ENCODE assay signal across 8 mouse cellular contexts in genomic region chr7:141228279-141229067, GRCm38 (mm10). TPM values are rescaled to one million over a fixed set of nuclear protein-coding genes. Genes with fewer than 3 reads are reported as not detected.
A peak's percentile ranks its signal among the peaks of the same experiment; 100 is the strongest.
DNase-seq lines count a peak whose midpoint lies in the region; ATAC-seq and TF ChIP-seq lines count a peak whose summit lies in the region.

TSS of gene Phrf1 (plus strand) at chr7:141228784.

- peak; percentile 94 for ATAC-seq in forebrain, embryonic 16.5 days
- peak; percentile 94 for ATAC-seq in lung, embryonic 14.5 days (ENCODE audit: insufficient read depth)

- peak; percentile 86 for DNase-seq in ES-E14 (ENCODE audit: low read depth, low spot score)
- peak; percentile 85 for DNase-seq in cerebellum, adult 11-12 months
- DNase-seq in heart, postnatal 36 days = peak; percentile 97
- peak; percentile 83 to 95 for DNase-seq in layer of hippocampus, adult 2 months (ENCODE audit: low spot score in 2 of 2)
- DNase-seq in lung, embryonic 14.5 days = peak; percentile 95
- DNase-seq in thymus, adult 2 months = peak; percentile 92

- H3K4me3 ChIP-seq in ES-E14 (ENCODE audit: insufficient read depth in 1 of 2, low read depth in 1 of 2, low read length in 2 of 2, poor library complexity in 1 of 2, severe bottlenecking in 1 of 2) = peak within 1 kb of the TSS; percentile 69 to 95
- peak within 1 kb of the TSS; percentile 93 for H3K4me3 ChIP-seq in forebrain, embryonic 16.5 days (replicated peaks; ENCODE audit: low read length)
- peak within 1 kb of the TSS; percentile 99 for H3K4me3 ChIP-seq in layer of hippocampus, adult 2 months
- H3K4me3 ChIP-seq in lung, embryonic 14.5 days (ENCODE audit: low read depth, low read length) = peak within 1 kb of the TSS; percentile 100
- peak within 1 kb of the TSS; percentile 63 for H3K4me3 ChIP-seq in olfactory bulb, adult 2 months (ENCODE audit: insufficient read depth, low read depth, low read length)
- H3K4me3 ChIP-seq in thymus, adult 2 months (ENCODE audit: control insufficient read depth, insufficient read depth, low read length) = peak within 1 kb of the TSS; percentile 99

- no peaks in the 10 kb centered on the region for H3K9me3 ChIP-seq in ES-E14 (ENCODE audit: control insufficient read depth, insufficient read depth, low read depth, low read length)
- H3K9me3 ChIP-seq in forebrain, embryonic 16.5 days (ENCODE audit: control insufficient read depth, low read length) = no peaks in the 10 kb centered on the region
- H3K9me3 ChIP-seq in lung, embryonic 14.5 days (ENCODE audit: low read depth, low read length) = no peaks in the 10 kb centered on the region

- H3K4me1 ChIP-seq in ES-E14 (ENCODE audit: control insufficient read depth in 2 of 2, insufficient read depth in 2 of 2, low read length in 2 of 2, poor library complexity in 1 of 2) = peaks cover 0 to 6% of the 10 kb centered on the region in 2 experiments; a peak in 2 of 4 replicates
- peaks cover 18% of the 10 kb centered on the region for H3K4me1 ChIP-seq in forebrain, embryonic 16.5 days (replicated peaks; ENCODE audit: control insufficient read depth, insufficient read depth, low read length)
- peaks cover 10% of the 10 kb centered on the region for H3K4me1 ChIP-seq in lung, embryonic 14.5 days (ENCODE audit: insufficient read depth)
- H3K4me1 ChIP-seq in olfactory bulb, adult 2 months (ENCODE audit: control insufficient read depth, insufficient read depth, low read length) = peaks cover 15% of the 10 kb centered on the region
- H3K4me1 ChIP-seq in thymus, adult 2 months (replicated peaks; ENCODE audit: control insufficient read depth, insufficient read depth, low read length) = peaks cover 17% of the 10 kb centered on the region

- WGBS in forebrain, embryonic 16.5 days = under 1% methylated on average over 72 of the region's 76 CpGs
- 1% methylated on average over 70 of the region's 76 CpGs for WGBS in lung, embryonic 14.5 days
- under 1% methylated on average over 76 of the region's 76 CpGs for whole genome bisulfite sequencing in olfactory bulb, adult 2 months
- WGBS in thymus, adult 2 months = under 1% methylated on average over 76 of the region's 76 CpGs

- in situ Hi-C loops in ES-E14 (cut with MboI; ENCODE audit: low sequenced_read_pairs in 2 of 2, unreplicated experiment in 2 of 2) = no loop called here

- H3K9ac ChIP-seq in ES-E14 (ENCODE audit: insufficient read depth, low read depth, low read length, poor library complexity, severe bottlenecking) = peak within 1 kb of the TSS; percentile 98
- peak within 1 kb of the TSS; percentile 94 for H3K9ac ChIP-seq in forebrain, embryonic 16.5 days (replicated peaks; ENCODE audit: low read depth, low read length)
- peak within 1 kb of the TSS; percentile 97 for H3K9ac ChIP-seq in lung, embryonic 14.5 days

- H3K36me3 ChIP-seq in ES-E14 (ENCODE audit: control insufficient read depth, insufficient read depth, low read length, poor library complexity, severe bottlenecking) = peaks cover 25% of the 10 kb centered on the region
- peaks cover 13% of the 10 kb centered on the region for H3K36me3 ChIP-seq in forebrain, embryonic 16.5 days (ENCODE audit: control insufficient read depth, insufficient read depth)
- peaks cover 32% of the 10 kb centered on the region for H3K36me3 ChIP-seq in lung, embryonic 14.5 days (ENCODE audit: insufficient read depth)
- peaks cover 20% of the 10 kb centered on the region for H3K36me3 ChIP-seq in thymus, adult 2 months (ENCODE audit: control insufficient read depth, insufficient read depth, low read length)

- TF ChIP-seq POLR2A in olfactory bulb, adult 2 months (IDR thresholded peaks at IDR 0.05; ENCODE audit: insufficient read depth, low read depth, low read length) = peak; percentile 49
- TF ChIP-seq POLR2A in thymus, adult 2 months (IDR thresholded peaks at IDR 0.05; ENCODE audit: control insufficient read depth, extremely low read depth, insufficient read depth, low read length, poor library complexity) = peak; percentile 57; the same call in 1 of the 2 replicates

- peak; percentile 100 for TF ChIP-seq CTCF in layer of hippocampus, adult 2 months (conservative IDR thresholded peaks at IDR 0.05)
- TF ChIP-seq CTCF in lung, embryonic 14.5 days (IDR thresholded peaks at IDR 0.05; ENCODE audit: low read depth) = peak; percentile 99
- TF ChIP-seq CTCF in olfactory bulb, adult 2 months (IDR thresholded peaks at IDR 0.05; ENCODE audit: insufficient read depth, low read depth, low read length) = peak; percentile 85
- peak; percentile 96 for TF ChIP-seq CTCF in thymus, adult 2 months (IDR thresholded peaks at IDR 0.05; ENCODE audit: borderline replicate concordance, control insufficient read depth, extremely low read depth, insufficient read depth, low read length, poor library complexity)

- H3K27ac ChIP-seq in ES-E14 (ENCODE audit: insufficient read depth, low read depth, low read length, poor library complexity, severe bottlenecking) = peak within 1 kb of the TSS; percentile 97
- peak within 1 kb of the TSS; percentile 94 for H3K27ac ChIP-seq in forebrain, embryonic 16.5 days (ENCODE audit: low read length)
- H3K27ac ChIP-seq in layer of hippocampus, adult 2 months = peak within 1 kb of the TSS; percentile 100
- peak within 1 kb of the TSS; percentile 94 for H3K27ac ChIP-seq in lung, embryonic 14.5 days (ENCODE audit: low read depth)
- H3K27ac ChIP-seq in olfactory bulb, adult 2 months (ENCODE audit: insufficient read depth, low read depth, low read length) = peak within 1 kb of the TSS; percentile 98
- peak within 1 kb of the TSS; percentile 67 for H3K27ac ChIP-seq in thymus, adult 2 months (ENCODE audit: control insufficient read depth, insufficient read depth, low read length)

- intact Hi-C loops in heart, postnatal 36 days (cut with DNase I) = loop anchor here (2.0 to 5.0 kb wide), 2 partner anchors 99 to 134 kb away; partner anchors contain the start of genes Deaf1 and Tmem80

- no peaks in the 10 kb centered on the region for H3K27me3 ChIP-seq in forebrain, embryonic 16.5 days (replicated peaks; ENCODE audit: control insufficient read depth, insufficient read depth, low read length)
- no peaks in the 10 kb centered on the region for H3K27me3 ChIP-seq in lung, embryonic 14.5 days (ENCODE audit: insufficient read depth, low read length)
- H3K27me3 ChIP-seq in thymus, adult 2 months (ENCODE audit: control insufficient read depth, insufficient read depth, low read length) = no peaks in the 10 kb centered on the region

- H3K4me2 ChIP-seq in forebrain, embryonic 16.5 days (ENCODE audit: low read length) = peak within 1 kb of the TSS; percentile 98
- H3K4me2 ChIP-seq in lung, embryonic 14.5 days = peak within 1 kb of the TSS; percentile 98

TF ChIP-seq in ES-E14, 5 proteins besides CTCF, POLR2A, EP300 and RAD21:
- 0 out of 2 replicates have a peak, but pooled peaks have one; percentile 4 for TF ChIP-seq MAFK (IDR thresholded peaks at IDR 0.05; ENCODE audit: insufficient read depth, low read depth, low read length)
- TF ChIP-seq HCFC1 (IDR thresholded peaks at IDR 0.05; ENCODE audit: borderline replicate concordance, insufficient read depth, low read length) = peak; percentile 74
- TF ChIP-seq CHD2 (IDR thresholded peaks at IDR 0.05; ENCODE audit: low read depth, low read length) = no peak
- 0 out of 2 replicates have a peak, but pooled peaks have one; percentile 19 for TF ChIP-seq ZC3H11A (IDR thresholded peaks at IDR 0.05; ENCODE audit: borderline replicate concordance, low read depth, low read length)
- TF ChIP-seq ZNF384 (IDR thresholded peaks at IDR 0.05; ENCODE audit: low read depth, low read length) = no peak

RNA-seq across cellular contexts. Expression of gene Phrf1, which starts in this region (rescaled TPM):
- 101 and 107 TPM in 2 replicates for total RNA-seq in ES-E14 (2012; rRNA removed)
- polyA plus RNA-seq in forebrain, embryonic 16.5 days (2015; fragmentation: Nextera tagmentation; extraction: Ambion mirVana) = 90.2 and 96.1 TPM in 2 replicates
- total RNA-seq in heart, postnatal 36 days (2021) = 10 to 100 TPM; 31.9 to 36.5 TPM
- 10 to 100 TPM; 72.8 to 76.1 TPM for total RNA-seq in layer of hippocampus, adult 2 months (2021)
- polyA plus RNA-seq in lung, embryonic 14.5 days (2014; fragmentation: Nextera tagmentation; extraction: Ambion mirVana) = 80.7 and 85.4 TPM in 2 replicates
- polyA plus RNA-seq in olfactory bulb, adult 2 months (2012; ENCODE audit: insufficient read depth, insufficient read length, low replicate concordance, missing spikeins) = not detected in 2 replicates
- polyA plus RNA-seq in thymus, adult 2 months (2012; rRNA removed) = 64.1 and 80.2 TPM in 2 replicates

Comparison
In these comparisons a context has a peak if more than half of its experiments do, and no peak if none do; other contexts are left out.
1. Peak in every context shown above with its lines: DNase-seq, ATAC-seq, H3K4me3 ChIP-seq and H3K27ac ChIP-seq.